Mouse (Mus musculus): ENCODE results near the gene Trpc5os. TPM values are rescaled to one million over a fixed set of nuclear protein-coding genes. Genes with fewer than 3 reads are reported as not detected.

Gene Trpc5os
- not detected for polyA plus RNA-seq (2012; fragmentation: generic; extraction: Trizol)

GRCm38 (mm10) chrX:144456281-144456680 is at the start of gene Trpc5os:
Trpc5os (plus strand) TSS chrX:144456581.

Other genes starting within 250 kb of the Trpc5os start
- 1 to 10 TPM; 1.2 to 2.6 TPM for gene Alg13, start 138.8 kb upstream of the Trpc5os start, polyA plus RNA-seq (2012; fragmentation: generic; extraction: Trizol)
- not detected for gene Trpc5, start 231.6 kb downstream of the Trpc5os start, polyA plus RNA-seq (2012; fragmentation: generic; extraction: Trizol)
- gene Rtl4, start 232.3 kb downstream of the Trpc5os start, polyA plus RNA-seq (2012; fragmentation: generic; extraction: Trizol), result not detected

Data from C3H10T1/2 (cell line).